Mouse (Mus musculus): ENCODE measurements around the gene Ccer1. TPM values are rescaled to one million over a fixed set of nuclear protein-coding genes. Genes with fewer than 3 reads are reported as not detected.

Gene Ccer1
- total RNA-seq, 2 experiments from 2014 or later: not detected

Other genes starting within 250 kb of the Ccer1 start
- 100 to 1,000 TPM; 637 to 757 TPM for gene Dcn, start 213.4 kb upstream of the Ccer1 start, total RNA-seq (2021)
- 100 to 1,000 TPM in 1 of 2 experiments, 10 to 100 TPM in 1; 92.8 to 118 TPM for gene Lum, start 127.9 kb upstream of the Ccer1 start, total RNA-seq (2021)
- 10 to 100 TPM; 39.1 to 70.1 TPM for gene Kera, start 86.2 kb upstream of the Ccer1 start, total RNA-seq (2021)
- under 1 TPM; 0.47 to 0.60 TPM for gene Epyc, start 49.0 kb upstream of the Ccer1 start, total RNA-seq (2021)
- not detected for gene C030005K15Rik, start 33.7 kb downstream of the Ccer1 start, total RNA-seq (2021)

All from gastrocnemius, postnatal 4 days (tissue).